ENCODE assay signal across 11 mouse cellular contexts in the genomic region with DNA sequence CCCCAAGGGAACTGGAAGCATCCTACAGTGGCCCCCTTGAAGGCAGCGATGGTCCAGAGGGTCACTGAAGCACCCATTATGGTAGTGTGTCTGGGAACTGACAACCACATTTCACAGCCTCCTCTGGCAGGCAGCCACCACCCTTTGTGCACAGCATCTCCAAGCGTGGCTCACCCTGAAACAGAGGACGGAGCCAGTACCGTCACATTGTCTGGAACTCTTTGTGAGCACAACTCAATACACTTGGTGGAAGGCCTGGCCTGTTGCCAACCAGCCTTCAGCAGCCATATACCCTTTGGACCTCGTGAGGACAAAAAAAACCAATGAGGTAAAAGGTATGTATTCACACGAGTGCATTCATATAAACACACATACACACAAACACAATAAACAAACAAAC. TPM values are rescaled to one million over a fixed set of nuclear protein-coding genes. Genes with fewer than 3 reads are reported as not detected.
DNase-seq lines count a peak whose midpoint lies in the region; ATAC-seq lines count a peak whose summit lies in the region.
"Had no signal": no experiment of that assay in that cellular context is flagged by ENCODE, and none has a peak within 500 bp of the region (broad histone marks: within the 10 kb centered on the region; RNA-seq: fewer than 3 reads in every experiment).

No protein-coding gene starts in this region.

- no peak overlapping the region for H3K27ac ChIP-seq in kidney, embryonic 15.5 days

- H3K4me1 ChIP-seq in kidney, embryonic 15.5 days, result peaks cover 9% of the 10 kb centered on the region

- no peak overlapping the region for H3K4me2 ChIP-seq in kidney, embryonic 15.5 days

- no peaks in the 10 kb centered on the region for H3K27me3 ChIP-seq in kidney, embryonic 15.5 days
- H3K27me3 ChIP-seq: CH12.LX had no signal

- WGBS in kidney, embryonic 15.5 days, result 66% methylated on average over 6 of the region's 6 CpGs

- peak; percentile 55 for ATAC-seq in kidney, embryonic 15.5 days (replicated peaks; ENCODE audit: low FRiP score)

- H3K9ac ChIP-seq in kidney, embryonic 15.5 days, result no peak overlapping the region

- peak; percentile 48 for DNase-seq in gastrocnemius, postnatal 10 days
- no peak for DNase-seq in gastrocnemius, postnatal 4 days (ENCODE audit: low spot score in 2 of 2)
- peak; percentile 30 for DNase-seq in urinary bladder, postnatal 14 days (ENCODE audit: low spot score)
- DNase-seq in urinary bladder, postnatal 10 days (ENCODE audit: low spot score), result no peak
- DNase-seq in ovary, postnatal 14 days (ENCODE audit: low spot score), result no peak
- no peak for DNase-seq in frontal cortex, postnatal 36 days (ENCODE audit: low spot score in 2 of 2)
- DNase-seq in frontal cortex, postnatal 25 days (ENCODE audit: low spot score in 2 of 2), result no peak
- DNase-seq: right cerebral cortex, postnatal 25 days had no signal

- H3K36me3 ChIP-seq in kidney, embryonic 15.5 days, result no peaks in the 10 kb centered on the region

- no peaks in the 10 kb centered on the region for H3K9me3 ChIP-seq in kidney, embryonic 15.5 days (replicated peaks)
- H3K9me3 ChIP-seq: megakaryocyte, embryonic 14.5 days had no signal

- no peak overlapping the region for H3K4me3 ChIP-seq in kidney, embryonic 15.5 days (replicated peaks)
- H3K4me3 ChIP-seq: megakaryocyte, embryonic 14.5 days had no signal

RNA-seq across cellular contexts. Expression of a gene that starts 3.2 kb away (rescaled TPM):
- 10 to 100 TPM; 14.2 to 15.8 TPM for total RNA-seq in gastrocnemius, postnatal 10 days (2021)
- 10 to 100 TPM; 29.3 to 31.8 TPM for total RNA-seq in gastrocnemius, postnatal 4 days (2021)
- 29.0 and 30.3 TPM in 2 replicates for polyA plus RNA-seq in kidney, embryonic 15.5 days (2015; fragmentation: Nextera tagmentation; extraction: Ambion mirVana)

RNA-seq across cellular contexts. Expression of a gene that starts 10.6 kb away (rescaled TPM):
- total RNA-seq in gastrocnemius, postnatal 10 days (2021), result 10 to 100 TPM; 25.2 to 31.9 TPM
- 10 to 100 TPM; 40.0 to 47.7 TPM for total RNA-seq in gastrocnemius, postnatal 4 days (2021)
- polyA plus RNA-seq in kidney, embryonic 15.5 days (2015; fragmentation: Nextera tagmentation; extraction: Ambion mirVana), result 12.6 and 14.0 TPM in 2 replicates

Comparison
In these comparisons a context has a peak if more than half of its experiments do, and no peak if none do; other contexts are left out.
1. DNase-seq: peak in gastrocnemius, postnatal 10 days (single experiment) and urinary bladder, postnatal 14 days (single experiment); none in gastrocnemius, postnatal 4 days (0 of 2), urinary bladder, postnatal 10 days (single experiment), ovary, postnatal 14 days (single experiment), frontal cortex, postnatal 36 days (0 of 2) and frontal cortex, postnatal 25 days (0 of 2).